Mouse (Mus musculus): ENCODE results near the gene Gjd2. TPM values are rescaled to one million over a fixed set of nuclear protein-coding genes. Genes with fewer than 3 reads are reported as not detected.

The Gjd2 gene
- polyA plus RNA-seq, 1 experiment from 2014 or later: not detected

DNA sequence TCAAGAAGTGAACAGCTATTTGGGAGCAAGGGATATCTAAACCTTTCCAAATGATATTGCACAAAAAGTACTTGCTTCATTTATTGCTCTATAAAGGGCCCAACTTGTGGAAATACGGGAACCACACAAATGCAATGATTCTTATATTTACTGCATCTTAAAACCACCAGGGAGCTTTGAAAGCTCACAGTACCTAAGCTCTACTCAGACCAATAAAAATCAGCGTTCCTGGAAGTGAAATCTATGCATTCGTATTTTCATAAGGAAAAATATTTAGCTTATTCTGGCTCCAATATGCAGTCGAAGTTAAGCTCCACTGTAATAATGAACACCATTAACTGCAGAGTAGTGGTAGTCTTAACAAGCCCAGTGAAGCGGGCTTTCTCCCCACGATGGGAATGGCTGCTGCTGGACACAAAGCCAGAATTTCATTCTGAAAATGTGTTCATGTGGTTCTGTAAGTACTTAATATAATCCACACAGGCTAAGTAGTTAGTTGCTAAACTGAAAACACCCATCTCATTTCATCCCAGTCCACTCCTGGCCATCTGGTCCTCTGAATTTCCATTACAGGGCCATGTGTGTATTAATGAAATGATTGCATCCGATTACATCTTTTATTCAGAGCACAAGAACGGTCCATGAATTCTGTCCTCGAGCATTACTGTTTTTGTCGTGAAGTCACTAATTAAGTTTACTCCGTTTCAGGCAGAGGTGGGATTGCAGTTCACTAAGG is 6.2 kb upstream of the Gjd2 start:
- Histone ChIP-seq H3K9ac (ENCODE audit: low read depth, low read length) (no peak overlapping the region), H3K4me1 (ENCODE audit: control insufficient read depth, low read depth, low read length) (no peaks in the 10 kb centered on the region), H3K9me3 (replicated peaks; ENCODE audit: control insufficient read depth, low read length) (no peaks in the 10 kb centered on the region), H3K27ac (ENCODE audit: low read length) (no peak overlapping the region), H3K4me3 (ENCODE audit: low read depth, low read length) (no peak overlapping the region), H3K4me2 (ENCODE audit: low read depth, low read length) (no peak overlapping the region), H3K27me3 (ENCODE audit: control insufficient read depth, insufficient read depth, low read depth, low read length) (peaks cover 4% of the 10 kb centered on the region), H3K36me3 (ENCODE audit: control insufficient read depth, insufficient read depth) (no peaks in the 10 kb centered on the region)
- ATAC-seq (ENCODE audit: low read depth): no peak
- WGBS (ENCODE audit: insufficient replicate concordance): 66% methylated on average over 11 of the region's 11 CpGs

DNA sequence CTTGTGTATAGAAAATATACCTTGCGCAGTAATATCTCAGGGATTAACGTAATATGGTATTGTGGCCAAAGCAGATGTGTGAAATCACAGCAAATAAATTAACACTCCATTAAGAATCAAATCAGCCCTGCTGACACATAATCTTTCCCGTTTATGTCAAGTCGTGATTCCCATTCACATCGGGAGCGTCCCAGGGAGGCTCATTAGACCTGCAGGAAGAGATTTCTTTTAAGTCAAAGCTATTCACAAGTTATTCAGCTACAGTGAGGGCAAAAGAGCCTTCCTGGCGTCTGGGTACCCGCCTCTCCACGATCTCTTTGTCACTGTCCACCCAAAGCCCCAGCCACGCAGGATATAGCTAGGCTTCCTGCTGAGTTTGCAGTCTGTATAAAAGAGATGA is 4.7 kb upstream of the Gjd2 start:
- Histone ChIP-seq H3K27me3 (ENCODE audit: control insufficient read depth, insufficient read depth, low read depth, low read length) (peaks cover 19% of the 10 kb centered on the region), H3K4me2 (ENCODE audit: low read depth, low read length) (no peak overlapping the region), H3K4me3 (ENCODE audit: low read depth, low read length) (no peak overlapping the region), H3K27ac (ENCODE audit: low read length) (no peak overlapping the region), H3K36me3 (ENCODE audit: control insufficient read depth, insufficient read depth) (no peaks in the 10 kb centered on the region), H3K9me3 (replicated peaks; ENCODE audit: control insufficient read depth, low read length) (no peaks in the 10 kb centered on the region), H3K4me1 (ENCODE audit: control insufficient read depth, low read depth, low read length) (no peaks in the 10 kb centered on the region), H3K9ac (ENCODE audit: low read depth, low read length) (no peak overlapping the region)
- WGBS (ENCODE audit: insufficient replicate concordance): 28% methylated on average over 10 of the region's 10 CpGs
- ATAC-seq (ENCODE audit: low read depth): no peak

DNA sequence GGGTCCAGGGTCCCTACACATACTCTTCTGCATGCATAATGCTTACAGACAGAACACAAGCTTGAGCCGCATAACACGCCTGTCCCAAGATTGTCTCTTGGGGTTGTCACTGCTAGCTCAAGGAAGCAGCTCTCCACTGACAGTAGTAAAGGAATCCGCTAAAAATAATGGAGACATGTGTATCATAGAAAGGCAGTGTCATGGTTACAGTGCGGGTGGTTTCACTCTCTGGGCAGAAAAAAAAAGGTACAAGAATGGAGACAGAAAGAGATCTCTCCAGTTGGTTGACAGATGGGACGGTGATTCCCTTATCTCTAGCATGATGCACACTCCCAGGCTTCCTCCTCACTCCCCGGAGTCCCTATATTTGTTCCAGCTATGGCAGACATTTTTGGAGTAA is 1.4 kb upstream of the Gjd2 start:
- Histone ChIP-seq H3K27ac (ENCODE audit: low read length) (no peak overlapping the region), H3K4me1 (ENCODE audit: control insufficient read depth, low read depth, low read length) (no peaks in the 10 kb centered on the region), H3K9ac (ENCODE audit: low read depth, low read length) (no peak overlapping the region), H3K4me3 (ENCODE audit: low read depth, low read length) (no peak overlapping the region), H3K9me3 (replicated peaks; ENCODE audit: control insufficient read depth, low read length) (no peaks in the 10 kb centered on the region), H3K27me3 (ENCODE audit: control insufficient read depth, insufficient read depth, low read depth, low read length) (peaks cover 26% of the 10 kb centered on the region), H3K36me3 (ENCODE audit: control insufficient read depth, insufficient read depth) (no peaks in the 10 kb centered on the region), H3K4me2 (ENCODE audit: low read depth, low read length) (no peak overlapping the region)
- WGBS (ENCODE audit: insufficient replicate concordance): 57% methylated on average over 6 of the region's 6 CpGs
- ATAC-seq (ENCODE audit: low read depth): no peak

DNA sequence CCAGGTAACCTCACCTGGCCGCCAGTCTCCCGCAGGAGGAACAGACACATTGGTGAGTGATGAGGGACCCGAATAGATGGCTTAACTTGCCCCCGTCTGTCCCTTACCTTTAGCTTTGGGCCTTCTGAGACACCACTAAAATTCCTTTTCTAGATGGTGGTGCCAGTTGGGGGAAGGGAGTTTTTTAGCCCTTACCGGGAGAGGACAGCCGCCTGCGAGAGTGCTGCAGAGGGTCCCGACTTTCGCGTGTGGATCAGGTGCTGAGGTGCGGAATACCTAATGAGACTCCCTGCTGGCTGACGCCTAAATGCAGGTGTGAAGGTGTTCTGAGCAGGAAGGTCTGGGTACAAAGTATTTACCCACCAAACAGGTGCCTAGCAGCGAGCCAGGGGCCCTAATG is 427 bp upstream of the Gjd2 start:
- Histone ChIP-seq H3K27me3 (ENCODE audit: control insufficient read depth, insufficient read depth, low read depth, low read length) (peaks cover 26% of the 10 kb centered on the region), H3K9me3 (replicated peaks; ENCODE audit: control insufficient read depth, low read length) (no peaks in the 10 kb centered on the region), H3K4me3 (ENCODE audit: low read depth, low read length) (no peak overlapping the region)

DNA sequence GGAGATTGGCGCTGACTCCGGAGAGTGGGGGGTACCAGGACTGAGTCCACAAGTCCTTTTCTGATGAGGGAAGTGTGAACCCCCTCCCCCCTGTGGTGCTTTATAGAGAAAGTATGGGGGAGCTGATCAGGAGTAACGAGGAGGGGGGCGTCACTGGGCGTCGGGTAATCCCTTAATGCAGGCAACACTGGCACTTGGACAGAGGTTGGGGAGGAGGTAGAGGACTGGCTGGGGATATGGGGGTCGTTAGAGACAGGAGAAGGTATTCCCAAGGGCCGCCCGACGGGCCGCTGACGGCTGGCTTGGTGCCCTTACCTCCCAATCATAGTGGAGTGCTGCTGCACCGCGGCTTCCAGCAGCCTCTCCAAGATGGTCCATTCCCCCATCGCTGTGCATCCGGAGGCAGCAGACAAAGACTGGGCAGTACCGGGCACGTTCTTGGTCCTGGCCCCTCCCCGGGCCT is 639 bp downstream of the Gjd2 start:
- Histone ChIP-seq H3K4me2 (ENCODE audit: low read depth, low read length) (no peak overlapping the region), H3K4me1 (ENCODE audit: control insufficient read depth, low read depth, low read length) (no peaks in the 10 kb centered on the region), H3K27me3 (ENCODE audit: control insufficient read depth, insufficient read depth, low read depth, low read length) (peaks cover 26% of the 10 kb centered on the region), H3K9me3 (replicated peaks; ENCODE audit: control insufficient read depth, low read length) (no peaks in the 10 kb centered on the region), H3K27ac (ENCODE audit: low read length) (no peak overlapping the region), H3K4me3 (ENCODE audit: low read depth, low read length) (no peak overlapping the region), H3K9ac (ENCODE audit: low read depth, low read length) (no peak overlapping the region), H3K36me3 (ENCODE audit: control insufficient read depth, insufficient read depth) (no peaks in the 10 kb centered on the region)
- WGBS (ENCODE audit: insufficient replicate concordance): 4% methylated on average over 19 of the region's 19 CpGs
- ATAC-seq (ENCODE audit: low read depth): no peak

More for the DNA sequence above, 427 bp upstream of the Gjd2 start:
- no peak overlapping the region for H3K27ac ChIP-seq (ENCODE audit: low read length)
- no peak overlapping the region for H3K9ac ChIP-seq (ENCODE audit: low read depth, low read length)
- no peak overlapping the region for H3K4me2 ChIP-seq (ENCODE audit: low read depth, low read length)
- WGBS (ENCODE audit: insufficient replicate concordance): 2% methylated on average over 13 of the region's 13 CpGs
- no peaks in the 10 kb centered on the region for H3K4me1 ChIP-seq (ENCODE audit: control insufficient read depth, low read depth, low read length)
- no peaks in the 10 kb centered on the region for H3K36me3 ChIP-seq (ENCODE audit: control insufficient read depth, insufficient read depth)
- no peak for ATAC-seq (ENCODE audit: low read depth)

DNA sequence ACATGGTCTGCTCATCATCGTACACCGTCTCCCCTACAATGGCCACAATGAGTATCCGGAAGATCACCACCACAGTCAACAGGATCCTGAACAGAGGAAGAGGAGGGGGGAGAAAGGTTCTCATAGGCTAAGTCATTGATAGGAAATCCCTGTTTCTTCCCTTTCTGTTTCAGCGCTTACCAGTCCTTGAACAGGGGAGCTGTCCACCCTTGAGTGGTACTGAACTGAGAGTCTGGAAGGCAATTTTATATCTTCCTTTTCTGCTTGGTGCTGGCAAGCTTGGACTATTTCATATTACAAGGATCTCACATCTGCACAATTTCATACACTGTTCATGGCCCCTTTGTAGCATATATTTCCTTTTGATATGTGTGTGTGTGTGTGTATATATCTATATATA is 1.6 kb downstream of the Gjd2 start:
- H3K4me3 ChIP-seq (ENCODE audit: low read depth, low read length): no peak overlapping the region
- no peak overlapping the region for H3K4me2 ChIP-seq (ENCODE audit: low read depth, low read length)
- peaks cover 26% of the 10 kb centered on the region for H3K27me3 ChIP-seq (ENCODE audit: control insufficient read depth, insufficient read depth, low read depth, low read length)
- H3K4me1 ChIP-seq (ENCODE audit: control insufficient read depth, low read depth, low read length): no peaks in the 10 kb centered on the region
- no peak for ATAC-seq (ENCODE audit: low read depth)
- H3K36me3 ChIP-seq (ENCODE audit: control insufficient read depth, insufficient read depth): no peaks in the 10 kb centered on the region
- no peak overlapping the region for H3K9ac ChIP-seq (ENCODE audit: low read depth, low read length)
- WGBS (ENCODE audit: insufficient replicate concordance): 37% methylated on average over 4 of the region's 4 CpGs
- no peak overlapping the region for H3K27ac ChIP-seq (ENCODE audit: low read length)
- no peaks in the 10 kb centered on the region for H3K9me3 ChIP-seq (replicated peaks; ENCODE audit: control insufficient read depth, low read length)

DNA sequence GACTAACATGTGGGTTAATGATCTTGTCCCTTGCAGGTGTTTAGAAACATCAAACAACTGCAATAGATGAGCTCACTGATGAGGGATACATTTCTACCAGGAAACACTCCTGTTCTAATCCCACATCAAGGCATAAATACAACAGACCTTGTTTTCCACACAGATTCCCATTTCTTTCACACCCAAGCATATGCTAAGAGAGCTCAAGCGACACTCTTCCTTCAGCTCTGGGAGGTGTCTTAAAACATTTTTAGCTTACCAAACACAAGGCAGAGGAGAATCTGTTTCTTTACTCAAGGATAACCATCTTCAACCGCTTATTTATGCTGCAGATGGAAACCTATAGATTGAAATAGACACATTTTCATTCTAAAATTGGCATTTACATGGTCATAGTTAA is 5.1 kb downstream of the Gjd2 start:
- H3K27ac ChIP-seq (ENCODE audit: low read length): no peak overlapping the region
- WGBS (ENCODE audit: insufficient replicate concordance): 48% methylated on average over 2 of the region's 2 CpGs
- no peaks in the 10 kb centered on the region for H3K36me3 ChIP-seq (ENCODE audit: control insufficient read depth, insufficient read depth)
- H3K4me3 ChIP-seq (ENCODE audit: low read depth, low read length): no peak overlapping the region
- H3K9me3 ChIP-seq (replicated peaks; ENCODE audit: control insufficient read depth, low read length): no peaks in the 10 kb centered on the region
- H3K27me3 ChIP-seq (ENCODE audit: control insufficient read depth, insufficient read depth, low read depth, low read length): peaks cover 9% of the 10 kb centered on the region
- ATAC-seq (ENCODE audit: low read depth): no peak
- H3K4me2 ChIP-seq (ENCODE audit: low read depth, low read length): no peak overlapping the region
- no peaks in the 10 kb centered on the region for H3K4me1 ChIP-seq (ENCODE audit: control insufficient read depth, low read depth, low read length)
- H3K9ac ChIP-seq (ENCODE audit: low read depth, low read length): no peak overlapping the region

DNA sequence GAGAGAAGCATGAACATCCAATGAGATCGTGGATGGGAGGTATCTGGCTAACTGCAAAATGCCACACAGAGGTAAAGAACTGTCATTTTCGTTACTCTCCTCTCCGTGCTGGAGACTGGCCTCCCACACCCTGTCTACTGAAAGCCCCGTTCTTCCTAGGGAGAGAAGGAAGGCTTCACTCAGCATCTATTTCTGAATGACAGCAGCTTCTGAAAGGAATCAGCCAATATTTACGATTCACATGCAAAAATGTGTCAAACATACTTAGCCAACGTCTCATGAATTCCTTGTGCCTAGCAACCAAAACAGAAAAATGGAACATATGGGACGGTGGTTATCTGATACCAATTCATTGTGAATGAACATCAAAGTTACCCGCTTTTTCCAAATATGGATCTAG is 15.9 kb downstream of the Gjd2 start:
- Histone ChIP-seq H3K9me3 (replicated peaks; ENCODE audit: control insufficient read depth, low read length) (no peaks in the 10 kb centered on the region), H3K9ac (ENCODE audit: low read depth, low read length) (no peak overlapping the region), H3K4me1 (ENCODE audit: control insufficient read depth, low read depth, low read length) (no peaks in the 10 kb centered on the region), H3K4me3 (ENCODE audit: low read depth, low read length) (no peak overlapping the region), H3K27ac (ENCODE audit: low read length) (no peak overlapping the region), H3K4me2 (ENCODE audit: low read depth, low read length) (no peak overlapping the region), H3K36me3 (ENCODE audit: control insufficient read depth, insufficient read depth) (no peaks in the 10 kb centered on the region), H3K27me3 (ENCODE audit: control insufficient read depth, insufficient read depth, low read depth, low read length) (no peaks in the 10 kb centered on the region)
- no peak for ATAC-seq (ENCODE audit: low read depth)
- 56% methylated on average over 8 of the region's 8 CpGs for WGBS (ENCODE audit: insufficient replicate concordance)

DNA sequence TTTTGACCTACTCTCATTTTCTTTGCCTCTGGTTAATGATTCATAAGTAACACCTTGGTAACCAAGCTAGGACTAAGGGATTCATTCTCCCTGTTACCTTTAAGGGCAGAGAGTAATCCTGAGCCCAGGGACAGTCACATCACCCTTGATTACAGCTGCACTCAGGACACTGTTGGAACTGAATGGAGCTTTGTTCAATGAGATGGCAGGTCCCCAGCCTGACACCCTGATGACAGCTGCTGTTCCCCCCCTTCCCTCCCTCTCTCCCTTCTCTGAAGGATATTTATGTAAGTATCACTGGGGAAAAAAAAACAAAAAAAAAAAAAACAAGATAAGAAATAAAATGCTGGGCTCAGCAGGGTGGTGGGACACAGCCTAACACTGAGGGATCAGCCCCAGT is 16.5 kb downstream of the Gjd2 start:
- Histone ChIP-seq H3K27ac (ENCODE audit: low read length) (no peak overlapping the region), H3K4me3 (ENCODE audit: low read depth, low read length) (no peak overlapping the region), H3K9ac (ENCODE audit: low read depth, low read length) (no peak overlapping the region), H3K4me1 (ENCODE audit: control insufficient read depth, low read depth, low read length) (no peaks in the 10 kb centered on the region), H3K27me3 (ENCODE audit: control insufficient read depth, insufficient read depth, low read depth, low read length) (no peaks in the 10 kb centered on the region), H3K36me3 (ENCODE audit: control insufficient read depth, insufficient read depth) (no peaks in the 10 kb centered on the region), H3K4me2 (ENCODE audit: low read depth, low read length) (no peak overlapping the region), H3K9me3 (replicated peaks; ENCODE audit: control insufficient read depth, low read length) (no peaks in the 10 kb centered on the region)
- no peak for ATAC-seq (ENCODE audit: low read depth)
